Mouse (Mus musculus) erythroblast, embryonic 14.5 days (primary cell): ENCODE data around the gene Vsig10. TPM values are rescaled to one million over a fixed set of nuclear protein-coding genes. Genes with fewer than 3 reads are reported as not detected.

Source experiments
- H3K27me3 ChIP-seq: 2 replicates; pipeline ENCODE4 v1.6.1; 2012; ENCODE audit warnings: inconsistent platforms; ENCODE audit not compliant: control insufficient read depth
- H3K36me3 ChIP-seq: 2 replicates; pipeline ENCODE4 v1.6.1; 2012; ENCODE audit warnings: mild to moderate bottlenecking, inconsistent platforms; ENCODE audit not compliant: control insufficient read depth
- H3K4me1 ChIP-seq: 2 replicates; pipeline ENCODE4 v1.6.1; 2012; ENCODE audit warnings: inconsistent platforms; ENCODE audit not compliant: control insufficient read depth
- H3K4me3 ChIP-seq: replicated peaks from 2 replicates; pipeline ENCODE3; 2012; ENCODE audit warnings: moderate library complexity, mild to moderate bottlenecking, inconsistent platforms
- H3K9me3 ChIP-seq: 2 replicates; pipeline ENCODE4 v1.6.1; 2012; ENCODE audit warnings: low read length, inconsistent platforms, mixed read lengths; ENCODE audit not compliant: control insufficient read depth
- GATA1 ChIP-seq: IDR thresholded peaks from 2 replicates; pipeline ENCODE4 v1.6.1; 2012; ENCODE audit warnings: low read length, inconsistent platforms, mixed read lengths
- TAL1 ChIP-seq: IDR thresholded peaks from 3 replicates; pipeline ENCODE4 v1.6.1; 2012; ENCODE audit warnings: low read length, inconsistent platforms, mixed read lengths
- polyA plus RNA-seq: library from polyadenylated mRNA; stranded (reverse); fragments of >175 nt; gene quantifications from 2 replicates; pipeline ENCODE4 v1.2.3, GENCODE M21; 2012

Gene Vsig10
- polyA plus RNA-seq, 1 experiment, result not detected

GRCm38 (mm10) chr5:117357478-117358247 lies 38.8 kb downstream of the Vsig10 start:
- H3K4me1 ChIP-seq, result peaks cover 32% of the 10 kb centered on the region
- H3K4me3 ChIP-seq, result peak overlapping the region; percentile 74
- H3K9me3 ChIP-seq, result no peaks in the 10 kb centered on the region
- no peaks in the 10 kb centered on the region for H3K36me3 ChIP-seq
- TF ChIP-seq GATA1, result no peak
- TF ChIP-seq TAL1, result no peak
- H3K27me3 ChIP-seq, result peaks cover 48% of the 10 kb centered on the region

- peaks cover under 1% of the 10 kb centered on the region; the same call in 1 of the 2 replicates for H3K36me3 ChIP-seq
- peaks cover 32% of the 10 kb centered on the region for H3K4me1 ChIP-seq
- H3K4me3 ChIP-seq, result peak overlapping the region; percentile 74
- H3K9me3 ChIP-seq, result no peaks in the 10 kb centered on the region
- H3K27me3 ChIP-seq, result peaks cover 42% of the 10 kb centered on the region
- TF ChIP-seq TAL1 (no peak), GATA1 (no peak)
These were observed 39.4 kb downstream of the Vsig10 start for GRCm38 (mm10) chr5:117358248-117358630.

- TF ChIP-seq GATA1 (no peak), TAL1 (no peak)
- Histone ChIP-seq H3K9me3 (no peaks in the 10 kb centered on the region), H3K36me3 (peaks cover 5% of the 10 kb centered on the region), H3K4me3 (no peak overlapping the region), H3K27me3 (peaks cover 38% of the 10 kb centered on the region), H3K4me1 (peaks cover 32% of the 10 kb centered on the region)
These were observed 39.8 kb downstream of the Vsig10 start for GRCm38 (mm10) chr5:117358725-117359124.

GRCm38 (mm10) chr5:117359497-117360227 lies 40.8 kb downstream of the Vsig10 start:
- H3K4me3 ChIP-seq, result no peak overlapping the region
- peaks cover 32% of the 10 kb centered on the region for H3K4me1 ChIP-seq
- no peaks in the 10 kb centered on the region for H3K9me3 ChIP-seq
- TF ChIP-seq GATA1, result no peak
- TF ChIP-seq TAL1, result no peak
- H3K27me3 ChIP-seq, result peaks cover 29% of the 10 kb centered on the region
- peaks cover 9% of the 10 kb centered on the region for H3K36me3 ChIP-seq

GRCm38 (mm10) chr5:117360228-117360515 lies 41.3 kb downstream of the Vsig10 start:
- no peaks in the 10 kb centered on the region for H3K9me3 ChIP-seq
- TF ChIP-seq GATA1 (no peak), TAL1 (no peak)
- H3K4me3 ChIP-seq, result no peak overlapping the region
- H3K36me3 ChIP-seq, result peaks cover 13% of the 10 kb centered on the region
- peaks cover 23% of the 10 kb centered on the region for H3K27me3 ChIP-seq
- peaks cover 32% of the 10 kb centered on the region for H3K4me1 ChIP-seq

- TF ChIP-seq GATA1, result no peak
- no peak for TF ChIP-seq TAL1
- peaks cover 17% of the 10 kb centered on the region for H3K36me3 ChIP-seq
- peaks cover 32% of the 10 kb centered on the region for H3K4me1 ChIP-seq
- H3K27me3 ChIP-seq, result peaks cover 16% of the 10 kb centered on the region
- H3K9me3 ChIP-seq, result no peaks in the 10 kb centered on the region
- H3K4me3 ChIP-seq, result no peak overlapping the region
These were observed 42.0 kb downstream of the Vsig10 start for GRCm38 (mm10) chr5:117360631-117361541.

GRCm38 (mm10) chr5:117361590-117361989 lies 42.7 kb downstream of the Vsig10 start:
- Histone ChIP-seq H3K9me3 (no peaks in the 10 kb centered on the region), H3K36me3 (peaks cover 17% of the 10 kb centered on the region), H3K4me1 (peaks cover 29% of the 10 kb centered on the region), H3K27me3 (peaks cover 9% of the 10 kb centered on the region), H3K4me3 (no peak overlapping the region)
- TF ChIP-seq TAL1 (no peak), GATA1 (no peak)

- peaks cover 20% of the 10 kb centered on the region for H3K36me3 ChIP-seq
- no peak overlapping the region for H3K4me3 ChIP-seq
- peaks cover 17% of the 10 kb centered on the region for H3K4me1 ChIP-seq
- H3K9me3 ChIP-seq, result no peaks in the 10 kb centered on the region
- no peaks in the 10 kb centered on the region for H3K27me3 ChIP-seq
- TF ChIP-seq GATA1 (no peak), TAL1 (no peak)
These were observed 44.3 kb downstream of the Vsig10 start for GRCm38 (mm10) chr5:117363066-117363782.
